Mouse (Mus musculus): Measurements from ENCODE around the gene Zscan26. TPM values are rescaled to one million over a fixed set of nuclear protein-coding genes. Genes with fewer than 3 reads are reported as not detected.
"Not testable (repeated sequence)": the region's sequence is repeated elsewhere in the genome, so short reads cannot be mapped to it uniquely, and the experiment has no call there.

The Zscan26 gene
- total and polyA plus RNA-seq, 3 experiments, result 3.4 to 43.6 (median 34.7) TPM

DNA sequence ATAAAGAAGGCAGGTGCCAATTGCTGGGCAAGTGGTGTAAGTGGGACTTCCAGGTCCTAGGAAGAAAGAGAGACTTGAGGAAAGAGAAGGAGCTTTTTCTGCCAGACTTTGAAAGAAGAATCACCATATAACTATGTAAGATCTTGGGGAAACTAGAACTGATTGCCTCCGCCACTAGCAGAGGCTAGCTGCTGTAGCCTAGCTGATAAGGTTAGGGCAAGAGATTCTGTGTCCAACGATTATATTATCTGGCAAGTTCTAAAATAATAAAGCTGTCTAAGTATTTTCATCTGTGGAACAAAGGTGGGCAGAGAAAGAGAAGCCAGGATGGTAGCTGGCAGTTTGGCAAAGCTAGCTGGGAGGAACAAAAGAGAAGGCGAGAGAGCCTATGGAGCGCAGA is 18.9 kb upstream of the Zscan26 start:
- Histone ChIP-seq H3K9me3 (replicated peaks) (no peaks in the 10 kb centered on the region), H3K27me3 (ENCODE audit: insufficient read depth, low read length) (peaks cover 19% of the 10 kb centered on the region), H3K4me1 (ENCODE audit: insufficient read depth, low read depth, low read length) (peaks cover 14% of the 10 kb centered on the region), H3K36me3 (replicated peaks) (no peaks in the 10 kb centered on the region), H3K4me3 (ENCODE audit: low read depth, low read length) (no peak overlapping the region)
- no peak for TF ChIP-seq CTCF (IDR thresholded peaks at IDR 0.05; ENCODE audit: low read depth, low read length)
- no peak for TF ChIP-seq POLR2AphosphoS5 (IDR thresholded peaks at IDR 0.05; ENCODE audit: insufficient replicate concordance, low read depth, low read length)
- no peak for TF ChIP-seq GATA2 (IDR thresholded peaks at IDR 0.05; ENCODE audit: borderline replicate concordance, low read depth, low read length)
- no peak for TF ChIP-seq TAL1 (conservative IDR thresholded peaks at IDR 0.05; ENCODE audit: low read depth, low read length)
- DNase-seq (ENCODE audit: low spot score) (no peak), ATAC-seq (ENCODE audit: extremely low read depth, insufficient number of reproducible peaks, low FRiP score, poor library complexity, severe bottlenecking) (no peak)

DNA sequence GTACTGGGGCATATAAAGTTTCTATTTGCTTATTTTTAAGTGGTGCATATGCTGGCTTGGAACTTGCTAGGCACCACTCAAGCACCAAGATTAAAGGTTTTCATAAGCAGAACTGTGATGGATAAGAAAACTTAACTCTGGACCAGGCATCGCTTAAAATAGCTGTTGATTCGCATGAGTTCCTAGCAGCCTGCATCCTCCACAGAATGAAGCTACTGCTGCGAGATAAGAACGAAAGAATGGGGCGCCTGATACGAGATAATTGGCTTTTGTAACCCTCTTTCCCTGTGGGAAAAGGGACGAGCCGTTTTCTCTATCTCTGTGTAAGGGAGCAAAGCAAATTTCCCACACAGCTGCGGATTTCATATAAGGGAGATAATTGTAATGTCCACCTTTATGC is 15.6 kb upstream of the Zscan26 start:
- no peaks in the 10 kb centered on the region for H3K36me3 ChIP-seq (replicated peaks)
- peaks cover 14% of the 10 kb centered on the region for H3K4me1 ChIP-seq (ENCODE audit: insufficient read depth, low read depth, low read length)
- no peaks in the 10 kb centered on the region for H3K9me3 ChIP-seq (replicated peaks)
- H3K4me3 ChIP-seq (ENCODE audit: low read depth, low read length), result no peak overlapping the region; the same call in 1 of the 2 replicates
- peaks cover 16% of the 10 kb centered on the region for H3K27me3 ChIP-seq (ENCODE audit: insufficient read depth, low read length)
- ATAC-seq (ENCODE audit: extremely low read depth, insufficient number of reproducible peaks, low FRiP score, poor library complexity, severe bottlenecking) (no peak), DNase-seq (ENCODE audit: low spot score) (no peak)
- TF ChIP-seq TAL1 (conservative IDR thresholded peaks at IDR 0.05; ENCODE audit: low read depth, low read length), result no peak
- TF ChIP-seq GATA2 (IDR thresholded peaks at IDR 0.05; ENCODE audit: borderline replicate concordance, low read depth, low read length), result no peak
- no peak for TF ChIP-seq CTCF (IDR thresholded peaks at IDR 0.05; ENCODE audit: low read depth, low read length)
- TF ChIP-seq GATA1 (IDR thresholded peaks at IDR 0.05; ENCODE audit: borderline replicate concordance, low read length), result no peak

- peaks cover 15% of the 10 kb centered on the region for H3K27me3 ChIP-seq (ENCODE audit: insufficient read depth, low read length)
- TF ChIP-seq GATA2 (IDR thresholded peaks at IDR 0.05; ENCODE audit: borderline replicate concordance, low read depth, low read length) (no peak), GATA1 (IDR thresholded peaks at IDR 0.05; ENCODE audit: borderline replicate concordance, low read length) (no peak), TAL1 (conservative IDR thresholded peaks at IDR 0.05; ENCODE audit: low read depth, low read length) (no peak), CTCF (IDR thresholded peaks at IDR 0.05; ENCODE audit: low read depth, low read length) (no peak), POLR2AphosphoS5 (IDR thresholded peaks at IDR 0.05; ENCODE audit: insufficient replicate concordance, low read depth, low read length) (no peak)
- DNase-seq (ENCODE audit: low spot score) (peak; percentile 83), ATAC-seq (ENCODE audit: extremely low read depth, insufficient number of reproducible peaks, low FRiP score, poor library complexity, severe bottlenecking) (peak; percentile 90)
- no peaks in the 10 kb centered on the region for H3K36me3 ChIP-seq (replicated peaks)
- peaks cover 14% of the 10 kb centered on the region for H3K4me1 ChIP-seq (ENCODE audit: insufficient read depth, low read depth, low read length)
- H3K9me3 ChIP-seq (replicated peaks), result no peaks in the 10 kb centered on the region
- peak within 1 kb of the TSS; percentile 75 for H3K4me3 ChIP-seq (ENCODE audit: low read depth, low read length)
These were observed 14.8 kb upstream of the Zscan26 start, which contains the start of gene Nkapl for GRCm38 (mm10) chr13:21468061-21469019. Nkapl (minus strand) TSS chr13:21468509.

- H3K4me3 ChIP-seq (ENCODE audit: low read depth, low read length), result no peak overlapping the region
- no peaks in the 10 kb centered on the region for H3K9me3 ChIP-seq (replicated peaks)
- no peaks in the 10 kb centered on the region for H3K36me3 ChIP-seq (replicated peaks)
- no peak for ATAC-seq (ENCODE audit: extremely low read depth, insufficient number of reproducible peaks, low FRiP score, poor library complexity, severe bottlenecking)
- DNase-seq (ENCODE audit: low spot score), result no peak
- no peak for TF ChIP-seq CTCF (IDR thresholded peaks at IDR 0.05; ENCODE audit: low read depth, low read length)
- no peak for TF ChIP-seq GATA1 (IDR thresholded peaks at IDR 0.05; ENCODE audit: borderline replicate concordance, low read length)
- no peak for TF ChIP-seq GATA2 (IDR thresholded peaks at IDR 0.05; ENCODE audit: borderline replicate concordance, low read depth, low read length)
- TF ChIP-seq POLR2AphosphoS5 (IDR thresholded peaks at IDR 0.05; ENCODE audit: insufficient replicate concordance, low read depth, low read length), result no peak
- peaks cover 12% of the 10 kb centered on the region for H3K27me3 ChIP-seq (ENCODE audit: insufficient read depth, low read length)
- H3K4me1 ChIP-seq (ENCODE audit: insufficient read depth, low read depth, low read length), result peaks cover 17% of the 10 kb centered on the region
These were observed 13.8 kb upstream of the Zscan26 start for GRCm38 (mm10) chr13:21467336-21467735.

- H3K27me3 ChIP-seq (ENCODE audit: insufficient read depth, low read length), result peaks cover 13% of the 10 kb centered on the region
- H3K4me1 ChIP-seq (ENCODE audit: insufficient read depth, low read depth, low read length); H3K36me3 ChIP-seq (replicated peaks); H3K4me3 ChIP-seq (ENCODE audit: low read depth, low read length); H3K9me3 ChIP-seq (replicated peaks); ATAC-seq (ENCODE audit: extremely low read depth, insufficient number of reproducible peaks, low FRiP score, poor library complexity, severe bottlenecking); DNase-seq (ENCODE audit: low spot score): not testable (repeated sequence)
These were observed 9.0 kb upstream of the Zscan26 start for GRCm38 (mm10) chr13:21462516-21462915.

DNA sequence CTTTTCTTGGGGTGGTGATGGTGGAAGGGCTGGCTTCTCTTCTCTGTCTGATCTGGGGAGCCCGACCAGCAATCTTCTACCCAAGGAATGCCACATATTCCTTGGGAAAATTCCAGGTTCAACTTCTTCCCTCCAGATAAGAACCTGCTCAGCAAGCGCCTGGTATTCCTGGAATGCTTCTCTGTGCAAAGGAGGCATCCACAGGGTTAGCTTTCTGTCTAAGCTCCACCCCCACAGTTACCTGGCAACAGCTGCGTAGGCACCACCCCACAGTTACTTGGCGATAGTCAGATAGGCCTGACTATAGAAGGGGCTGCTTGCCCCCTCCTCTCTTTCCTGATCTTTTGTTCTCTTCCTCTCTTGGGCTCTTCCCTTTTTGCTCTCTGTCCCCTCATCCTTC is 2.8 kb upstream of the Zscan26 start:
- Histone ChIP-seq H3K36me3 (replicated peaks) (peaks cover 7% of the 10 kb centered on the region), H3K4me3 (ENCODE audit: low read depth, low read length) (no peak overlapping the region), H3K4me1 (ENCODE audit: insufficient read depth, low read depth, low read length) (peaks cover 14% of the 10 kb centered on the region), H3K27me3 (ENCODE audit: insufficient read depth, low read length) (peaks cover 13% of the 10 kb centered on the region), H3K9me3 (replicated peaks) (no peaks in the 10 kb centered on the region)
- DNase-seq (ENCODE audit: low spot score), result no peak
- TF ChIP-seq CTCF (IDR thresholded peaks at IDR 0.05; ENCODE audit: low read depth, low read length) (no peak), POLR2AphosphoS5 (IDR thresholded peaks at IDR 0.05; ENCODE audit: insufficient replicate concordance, low read depth, low read length) (no peak), GATA1 (IDR thresholded peaks at IDR 0.05; ENCODE audit: borderline replicate concordance, low read length) (no peak), GATA2 (IDR thresholded peaks at IDR 0.05; ENCODE audit: borderline replicate concordance, low read depth, low read length) (no peak), TAL1 (conservative IDR thresholded peaks at IDR 0.05; ENCODE audit: low read depth, low read length) (no peak)
- no peak for ATAC-seq (ENCODE audit: extremely low read depth, insufficient number of reproducible peaks, low FRiP score, poor library complexity, severe bottlenecking)

Data from G1E (cell line).